Mouse (Mus musculus): ENCODE results near the gene Dusp9.

DNA sequence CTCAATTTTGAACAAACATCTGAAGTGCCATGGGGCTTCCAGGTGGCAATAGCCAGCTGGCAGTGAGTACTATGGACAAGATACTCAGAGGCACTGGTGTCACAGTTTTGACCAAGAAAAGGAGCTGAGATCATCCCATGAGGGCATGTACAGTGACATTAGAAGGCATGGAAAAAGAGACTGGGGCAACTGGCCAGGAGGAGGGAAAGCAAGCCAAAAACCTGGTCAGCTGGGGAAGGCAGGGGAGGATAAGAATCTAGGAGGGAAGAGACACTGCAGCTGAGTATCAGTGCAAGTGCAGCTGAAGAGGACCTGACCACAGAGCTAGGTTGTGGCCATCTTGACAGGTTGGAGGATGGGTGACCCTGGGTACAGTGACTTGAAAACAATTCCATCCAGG, 12.2 kb upstream of the Dusp9 start:
- no peak for TF ChIP-seq CTCF (IDR thresholded peaks at IDR 0.05; ENCODE audit: control insufficient read depth, insufficient read depth, low read length)
- TF ChIP-seq POLR2A (IDR thresholded peaks at IDR 0.05; ENCODE audit: borderline replicate concordance, control insufficient read depth, low read depth, low read length), result no peak

Data from bone marrow, adult 2 months (tissue).